Mouse (Mus musculus): Measurements from ENCODE around the gene Il2rb. TPM values are rescaled to one million over a fixed set of nuclear protein-coding genes. Genes with fewer than 3 reads are reported as not detected.

Gene Il2rb
- total RNA-seq, 2 experiments from 2014 or later = 0.07 to 0.15 TPM

- no peak for DNase-seq (ENCODE audit: low spot score in 2 of 2)
These were observed 45.9 kb downstream of the Il2rb start for GRCm38 (mm10) chr15:78449131-78449530.

GRCm38 (mm10) chr15:78447746-78448535 lies 47.1 kb downstream of the Il2rb start:
- DNase-seq (ENCODE audit: low spot score in 2 of 2) = peak; percentile 83 to 97

- no peak for DNase-seq (ENCODE audit: low spot score in 2 of 2)
These were observed 48.0 kb downstream of the Il2rb start for GRCm38 (mm10) chr15:78447121-78447520.

GRCm38 (mm10) chr15:78443857-78444256 lies 51.2 kb downstream of the Il2rb start:
- DNase-seq (ENCODE audit: low spot score in 2 of 2) = no peak

- no peak for DNase-seq (ENCODE audit: low spot score in 2 of 2)
These were observed 52.8 kb downstream of the Il2rb start for GRCm38 (mm10) chr15:78442231-78442630.

GRCm38 (mm10) chr15:78438973-78439372 lies 56.1 kb downstream of the Il2rb start:
- DNase-seq (ENCODE audit: low spot score in 2 of 2) = no peak

GRCm38 (mm10) chr15:78438505-78438904 lies 56.6 kb downstream of the Il2rb start:
- DNase-seq (ENCODE audit: low spot score in 2 of 2) = no peak

- DNase-seq (ENCODE audit: low spot score in 2 of 2) = no peak
These were observed 57.1 kb downstream of the Il2rb start for GRCm38 (mm10) chr15:78438018-78438394.

- peak; percentile 49 to 63 for DNase-seq (ENCODE audit: low spot score in 2 of 2)
These were observed 57.6 kb downstream of the Il2rb start for GRCm38 (mm10) chr15:78437237-78438017.

- DNase-seq (ENCODE audit: low spot score in 2 of 2) = peak; percentile 90 to 95
These were observed 58.5 kb downstream of the Il2rb start for GRCm38 (mm10) chr15:78436380-78437192.

GRCm38 (mm10) chr15:78435681-78436080 lies 59.4 kb downstream of the Il2rb start:
- peak in 1 of 2 experiments; percentile 17 for DNase-seq (ENCODE audit: low spot score in 2 of 2)

GRCm38 (mm10) chr15:78434896-78435520 lies 60.1 kb downstream of the Il2rb start:
- peak in 1 of 2 experiments; percentile 77 for DNase-seq (ENCODE audit: low spot score in 2 of 2)

GRCm38 (mm10) chr15:78431541-78432121 lies 63.4 kb downstream of the Il2rb start:
- no peak for DNase-seq (ENCODE audit: low spot score in 2 of 2)

- DNase-seq (ENCODE audit: low spot score in 2 of 2) = no peak
These were observed 64.2 kb downstream of the Il2rb start for GRCm38 (mm10) chr15:78430874-78431273.

- DNase-seq (ENCODE audit: low spot score in 2 of 2) = no peak
These were observed 65.0 kb downstream of the Il2rb start for GRCm38 (mm10) chr15:78429871-78430622.

Other genes with a start within 250 kb of the Il2rb start
- 1 to 10 TPM; 1.6 to 1.9 TPM for gene Csf2rb2, start 189.6 kb downstream of the Il2rb start, total RNA-seq (2021)
- gene Csf2rb, start 169.5 kb downstream of the Il2rb start, total RNA-seq (2021) = under 1 TPM; 0.84 to 0.97 TPM
- gene Tex33, start 99.4 kb downstream of the Il2rb start, total RNA-seq (2021) = not detected
- 10 to 100 TPM; 33.3 to 37.1 TPM for gene Tst, start 89.4 kb downstream of the Il2rb start, total RNA-seq (2021)
- gene Mpst, start 88.9 kb downstream of the Il2rb start, total RNA-seq (2021) = 10 to 100 TPM; 28.6 to 30.7 TPM
- gene Kctd17, start 66.7 kb downstream of the Il2rb start, total RNA-seq (2021) = 100 to 1,000 TPM; 244 to 255 TPM
- 1 to 10 TPM; 2.7 to 2.8 TPM for gene Tmprss6, start 26.6 kb downstream of the Il2rb start, total RNA-seq (2021)
- 1 to 10 TPM; 2.5 to 3.4 TPM for gene C1qtnf6, start 36.1 kb upstream of the Il2rb start, total RNA-seq (2021)
- gene Sstr3, start 49.4 kb upstream of the Il2rb start, total RNA-seq (2021) = 10 to 100 TPM; 30.4 to 31.6 TPM
- 1 to 10 TPM; 1.4 to 1.9 TPM for gene Rac2, start 77.5 kb upstream of the Il2rb start, total RNA-seq (2021)
- gene Cyth4, start 101.8 kb upstream of the Il2rb start, total RNA-seq (2021) = 10 to 100 TPM; 20.0 to 26.3 TPM
- gene Elfn2, start 223.5 kb upstream of the Il2rb start, total RNA-seq (2021) = 100 to 1,000 TPM; 206 to 214 TPM

Measured in layer of hippocampus, adult 18-20 months (tissue).